Mouse (Mus musculus): ENCODE data around the gene Id3. TPM values are rescaled to one million over a fixed set of nuclear protein-coding genes. Genes with fewer than 3 reads are reported as not detected.

Gene Id3
- polyA plus RNA-seq, 1 experiment, result 9.6 TPM

DNA sequence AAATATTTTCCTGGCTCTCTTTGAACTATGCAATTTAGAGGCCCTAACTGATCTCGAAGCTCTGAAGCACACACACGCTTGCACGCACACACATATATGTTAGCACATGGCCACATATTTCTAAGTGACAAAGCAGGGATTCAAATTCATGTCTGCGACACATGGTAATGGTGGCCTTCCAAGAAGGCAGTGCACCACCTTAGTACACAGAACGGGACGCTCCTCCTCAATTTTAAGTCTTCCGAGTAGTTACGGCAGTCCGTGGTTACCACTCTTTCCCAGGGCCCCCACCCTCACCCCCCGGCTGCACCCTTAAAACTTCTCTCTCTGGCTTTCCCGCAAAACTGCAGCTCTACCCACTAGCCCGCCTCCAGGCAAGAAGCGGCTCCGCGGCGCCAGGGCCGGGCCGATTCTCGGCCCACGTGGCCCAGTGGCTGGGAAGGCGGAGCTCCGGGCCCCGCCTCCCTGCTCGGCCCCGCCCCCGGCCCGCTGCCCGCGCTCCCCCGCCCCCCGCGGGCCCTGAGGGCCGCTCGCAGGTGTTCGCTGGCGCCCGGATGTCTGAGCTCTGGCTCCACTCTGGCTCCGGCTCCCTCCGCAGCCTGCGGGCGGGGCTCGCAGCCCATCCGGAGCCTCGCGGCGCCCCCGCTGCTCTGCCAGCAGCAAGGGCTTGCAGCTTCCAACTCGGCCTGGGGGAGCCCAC, 4.3 kb downstream of the Id3 start:
- Histone ChIP-seq H3K4me3 (ENCODE audit: low read depth, low read length) (peak overlapping the region; percentile 58), H3K36me3 (ENCODE audit: control insufficient read depth, insufficient read depth, low read length, poor library complexity, severe bottlenecking) (no peaks in the 10 kb centered on the region), H3K9me3 (replicated peaks; ENCODE audit: control insufficient read depth, insufficient read depth, low read length, poor library complexity, severe bottlenecking) (no peaks in the 10 kb centered on the region), H3K27ac (ENCODE audit: insufficient read depth, low read length) (peak overlapping the region; percentile 30; the same call in 1 of the 2 replicates), H3K9ac (ENCODE audit: low read depth, poor library complexity, severe bottlenecking) (0 out of 2 replicates have a peak overlapping the region, but pooled peaks have one; percentile 39), H3K4me1 (ENCODE audit: control insufficient read depth, insufficient read depth, low read length) (no peaks in the 10 kb centered on the region), H3K27me3 (ENCODE audit: control insufficient read depth, insufficient read depth, low read length, poor library complexity, severe bottlenecking) (peaks cover 15% of the 10 kb centered on the region)
- TF ChIP-seq POLR2A (IDR thresholded peaks at IDR 0.05; ENCODE audit: insufficient read depth, low read length) (no peak), CTCF (IDR thresholded peaks at IDR 0.05; ENCODE audit: low read depth, low read length) (no peak), EP300 (IDR thresholded peaks at IDR 0.05; ENCODE audit: insufficient read depth, low read depth, low read length) (peak; percentile 35; the same call in 1 of the 2 replicates)

DNA sequence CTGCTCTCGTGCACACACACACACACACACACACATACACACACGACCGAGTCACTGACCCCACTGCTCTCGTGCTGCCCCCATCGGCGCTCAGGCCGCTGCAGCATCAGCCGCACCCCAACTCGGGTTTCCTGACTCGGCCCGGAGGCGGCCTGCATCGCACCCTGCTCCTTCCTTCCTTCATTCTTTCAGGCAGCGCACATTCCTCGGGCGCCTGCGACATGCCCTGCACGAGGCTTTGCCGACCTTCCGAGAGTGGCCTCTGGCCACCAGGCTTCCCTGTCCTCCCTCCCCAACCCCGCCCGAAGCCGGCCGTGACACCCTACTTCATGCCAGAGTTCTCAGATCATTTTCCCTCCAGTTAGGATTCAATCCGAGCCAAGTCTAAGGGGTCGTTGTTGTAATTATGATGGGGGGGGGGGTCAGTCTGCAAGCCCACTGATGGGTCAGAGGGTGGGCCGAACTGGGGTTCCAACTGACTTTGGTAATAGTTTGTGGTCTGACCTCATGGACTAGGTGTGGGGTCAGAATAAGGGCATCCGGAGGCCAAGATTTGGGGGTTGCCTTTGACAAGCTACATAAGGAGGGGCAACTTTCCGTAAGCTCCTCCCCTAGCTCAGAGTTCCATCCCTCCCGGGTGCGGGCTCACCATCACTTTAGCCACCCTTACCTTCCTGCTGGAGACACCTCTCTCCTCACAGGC, 5.2 kb downstream of the Id3 start:
- H3K4me1 ChIP-seq (ENCODE audit: control insufficient read depth, insufficient read depth, low read length), result no peaks in the 10 kb centered on the region
- H3K9me3 ChIP-seq (replicated peaks; ENCODE audit: control insufficient read depth, insufficient read depth, low read length, poor library complexity, severe bottlenecking), result no peaks in the 10 kb centered on the region
- peak overlapping the region; percentile 46 for H3K4me3 ChIP-seq (ENCODE audit: low read depth, low read length)
- TF ChIP-seq POLR2A (IDR thresholded peaks at IDR 0.05; ENCODE audit: insufficient read depth, low read length) (no peak), EP300 (IDR thresholded peaks at IDR 0.05; ENCODE audit: insufficient read depth, low read depth, low read length) (no peak), CTCF (IDR thresholded peaks at IDR 0.05; ENCODE audit: low read depth, low read length) (no peak)
- no peaks in the 10 kb centered on the region for H3K36me3 ChIP-seq (ENCODE audit: control insufficient read depth, insufficient read depth, low read length, poor library complexity, severe bottlenecking)
- H3K27ac ChIP-seq (ENCODE audit: insufficient read depth, low read length), result no peak overlapping the region
- H3K9ac ChIP-seq (ENCODE audit: low read depth, poor library complexity, severe bottlenecking), result 0 out of 2 replicates have a peak overlapping the region, but pooled peaks have one; percentile 9
- H3K27me3 ChIP-seq (ENCODE audit: control insufficient read depth, insufficient read depth, low read length, poor library complexity, severe bottlenecking), result peaks cover 15% of the 10 kb centered on the region

DNA sequence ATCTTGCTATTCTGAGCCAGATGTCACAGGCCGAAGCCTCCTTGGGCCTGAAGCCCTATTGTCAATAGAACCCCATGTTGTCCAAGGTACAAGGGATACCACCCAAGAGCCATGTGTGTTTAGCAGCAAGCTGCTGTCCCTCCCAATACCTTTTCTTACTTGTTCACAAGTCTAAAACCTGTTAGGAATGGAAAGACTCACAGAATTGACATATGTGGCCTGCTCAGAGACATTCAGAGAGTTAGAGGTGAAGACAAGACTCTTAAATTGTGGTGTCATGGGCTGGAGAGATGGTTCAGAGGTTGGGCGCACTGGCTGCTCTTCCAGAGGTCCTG, 5.7 kb downstream of the Id3 start:
- Histone ChIP-seq H3K9me3 (replicated peaks; ENCODE audit: control insufficient read depth, insufficient read depth, low read length, poor library complexity, severe bottlenecking) (no peaks in the 10 kb centered on the region), H3K4me1 (ENCODE audit: control insufficient read depth, insufficient read depth, low read length) (no peaks in the 10 kb centered on the region), H3K4me3 (ENCODE audit: low read depth, low read length) (no peak overlapping the region), H3K27me3 (ENCODE audit: control insufficient read depth, insufficient read depth, low read length, poor library complexity, severe bottlenecking) (peaks cover 13% of the 10 kb centered on the region), H3K36me3 (ENCODE audit: control insufficient read depth, insufficient read depth, low read length, poor library complexity, severe bottlenecking) (no peaks in the 10 kb centered on the region), H3K27ac (ENCODE audit: insufficient read depth, low read length) (no peak overlapping the region), H3K9ac (ENCODE audit: low read depth, poor library complexity, severe bottlenecking) (no peak overlapping the region)
- no peak for TF ChIP-seq POLR2A (IDR thresholded peaks at IDR 0.05; ENCODE audit: insufficient read depth, low read length)
- no peak for TF ChIP-seq CTCF (IDR thresholded peaks at IDR 0.05; ENCODE audit: low read depth, low read length)
- TF ChIP-seq EP300 (IDR thresholded peaks at IDR 0.05; ENCODE audit: insufficient read depth, low read depth, low read length), result no peak

- H3K4me1 ChIP-seq (ENCODE audit: control insufficient read depth, insufficient read depth, low read length), result no peaks in the 10 kb centered on the region
Measured at GRCm38 (mm10) chr4:136149734-136150133, 6.4 kb downstream of the Id3 start.

DNA sequence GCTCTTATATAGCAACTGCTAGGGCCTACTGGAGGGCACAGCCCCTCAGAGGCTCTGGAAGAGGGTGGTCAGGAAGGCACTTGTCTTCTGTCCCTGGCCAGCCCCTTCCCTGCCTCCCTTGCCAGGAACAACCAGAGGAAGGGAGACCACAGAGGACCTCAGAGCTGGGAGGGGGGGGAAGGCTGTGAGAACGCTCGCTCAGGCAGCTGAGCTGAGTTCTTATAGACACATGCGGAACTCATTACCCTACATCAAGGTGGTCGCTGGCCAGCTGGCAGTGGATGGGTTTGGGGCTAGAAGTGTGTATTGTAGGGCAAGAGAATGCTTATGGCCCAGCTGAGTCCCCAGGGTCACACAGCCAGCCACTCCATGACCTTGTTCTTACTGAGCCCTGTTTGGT, 7.3 kb downstream of the Id3 start:
- H3K9ac ChIP-seq (ENCODE audit: low read depth, poor library complexity, severe bottlenecking), result no peak overlapping the region
- no peak overlapping the region for H3K27ac ChIP-seq (ENCODE audit: insufficient read depth, low read length)
- H3K36me3 ChIP-seq (ENCODE audit: control insufficient read depth, insufficient read depth, low read length, poor library complexity, severe bottlenecking), result no peaks in the 10 kb centered on the region
- TF ChIP-seq CTCF (IDR thresholded peaks at IDR 0.05; ENCODE audit: low read depth, low read length), result no peak
- no peak for TF ChIP-seq EP300 (IDR thresholded peaks at IDR 0.05; ENCODE audit: insufficient read depth, low read depth, low read length)
- TF ChIP-seq POLR2A (IDR thresholded peaks at IDR 0.05; ENCODE audit: insufficient read depth, low read length), result no peak
- peaks cover 4% of the 10 kb centered on the region; the same call in 1 of the 2 replicates for H3K27me3 ChIP-seq (ENCODE audit: control insufficient read depth, insufficient read depth, low read length, poor library complexity, severe bottlenecking)
- H3K4me3 ChIP-seq (ENCODE audit: low read depth, low read length), result no peak overlapping the region
- no peaks in the 10 kb centered on the region for H3K9me3 ChIP-seq (replicated peaks; ENCODE audit: control insufficient read depth, insufficient read depth, low read length, poor library complexity, severe bottlenecking)
- no peaks in the 10 kb centered on the region for H3K4me1 ChIP-seq (ENCODE audit: control insufficient read depth, insufficient read depth, low read length)

More at GRCm38 (mm10) chr4:136149734-136150133, 6.4 kb downstream of the Id3 start:
- H3K27me3 ChIP-seq (ENCODE audit: control insufficient read depth, insufficient read depth, low read length, poor library complexity, severe bottlenecking), result peaks cover 11% of the 10 kb centered on the region; the same call in 1 of the 2 replicates
- H3K9ac ChIP-seq (ENCODE audit: low read depth, poor library complexity, severe bottlenecking), result no peak overlapping the region
- no peaks in the 10 kb centered on the region for H3K36me3 ChIP-seq (ENCODE audit: control insufficient read depth, insufficient read depth, low read length, poor library complexity, severe bottlenecking)
- no peak overlapping the region for H3K27ac ChIP-seq (ENCODE audit: insufficient read depth, low read length)
- no peak overlapping the region for H3K4me3 ChIP-seq (ENCODE audit: low read depth, low read length)
- peak; percentile 93 for TF ChIP-seq CTCF (IDR thresholded peaks at IDR 0.05; ENCODE audit: low read depth, low read length)
- no peak for TF ChIP-seq EP300 (IDR thresholded peaks at IDR 0.05; ENCODE audit: insufficient read depth, low read depth, low read length)
- TF ChIP-seq POLR2A (IDR thresholded peaks at IDR 0.05; ENCODE audit: insufficient read depth, low read length), result no peak
- no peaks in the 10 kb centered on the region for H3K9me3 ChIP-seq (replicated peaks; ENCODE audit: control insufficient read depth, insufficient read depth, low read length, poor library complexity, severe bottlenecking)

DNA sequence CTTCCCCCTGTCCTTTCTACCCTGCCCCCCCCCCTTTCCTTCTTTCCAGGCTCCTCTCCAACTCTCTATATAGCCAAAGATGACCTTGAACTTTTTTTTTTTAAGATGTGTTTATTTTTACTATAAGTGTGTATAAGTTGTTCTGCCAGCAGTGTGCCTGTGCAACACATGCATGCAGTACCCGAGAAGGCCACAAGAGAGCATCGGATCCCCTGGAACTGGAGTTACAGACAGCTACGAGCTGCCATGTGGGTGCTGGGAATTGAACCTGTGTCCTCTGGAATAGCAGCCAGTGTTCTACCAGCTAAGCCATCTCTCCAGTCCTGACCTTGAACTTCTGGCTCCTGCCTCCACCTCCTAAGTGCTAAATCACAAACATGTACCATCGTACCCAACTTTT, 9.5 kb downstream of the Id3 start:
- TF ChIP-seq EP300 (IDR thresholded peaks at IDR 0.05; ENCODE audit: insufficient read depth, low read depth, low read length) (no peak), POLR2A (IDR thresholded peaks at IDR 0.05; ENCODE audit: insufficient read depth, low read length) (no peak), CTCF (IDR thresholded peaks at IDR 0.05; ENCODE audit: low read depth, low read length) (peak; percentile 60)
- no peak overlapping the region for H3K9ac ChIP-seq (ENCODE audit: low read depth, poor library complexity, severe bottlenecking)
- H3K27me3 ChIP-seq (ENCODE audit: control insufficient read depth, insufficient read depth, low read length, poor library complexity, severe bottlenecking), result no peaks in the 10 kb centered on the region
- no peaks in the 10 kb centered on the region for H3K9me3 ChIP-seq (replicated peaks; ENCODE audit: control insufficient read depth, insufficient read depth, low read length, poor library complexity, severe bottlenecking)
- H3K36me3 ChIP-seq (ENCODE audit: control insufficient read depth, insufficient read depth, low read length, poor library complexity, severe bottlenecking), result no peaks in the 10 kb centered on the region
- H3K27ac ChIP-seq (ENCODE audit: insufficient read depth, low read length), result no peak overlapping the region
- H3K4me3 ChIP-seq (ENCODE audit: low read depth, low read length), result no peak overlapping the region
- H3K4me1 ChIP-seq (ENCODE audit: control insufficient read depth, insufficient read depth, low read length), result no peaks in the 10 kb centered on the region

Data from ES-Bruce4 (cell line).